Mouse (Mus musculus): ENCODE results near the gene Akt1. TPM values are rescaled to one million over a fixed set of nuclear protein-coding genes. Genes with fewer than 3 reads are reported as not detected.

Akt1 gene
- polyA plus RNA-seq, 1 experiment from 2014 or later: 126 TPM

GRCm38 (mm10) chr12:112621900-112622299, 52.8 kb downstream of the Akt1 start:
- H3K27me3 ChIP-seq (ENCODE audit: control insufficient read depth, insufficient read depth, low read length): peaks cover 19% of the 10 kb centered on the region
- WGBS: 77% methylated on average over 3 of the region's 3 CpGs
- peaks cover 16% of the 10 kb centered on the region for H3K4me1 ChIP-seq (ENCODE audit: control insufficient read depth, insufficient read depth, low read length)
- no peaks in the 10 kb centered on the region for H3K9me3 ChIP-seq (ENCODE audit: control insufficient read depth, low read length)
- ATAC-seq (ENCODE audit: insufficient read depth, low FRiP score, low TSS enrichment) (no peak), DNase-seq (ENCODE audit: low spot score) (no peak)
- no peak overlapping the region for H3K4me3 ChIP-seq (ENCODE audit: low read depth, low read length)
- H3K27ac ChIP-seq (ENCODE audit: low read depth, low read length): no peak overlapping the region
- no peak overlapping the region for H3K4me2 ChIP-seq (ENCODE audit: low read depth)
- H3K36me3 ChIP-seq (ENCODE audit: control insufficient read depth, insufficient read depth, low read length): no peaks in the 10 kb centered on the region
- no peak overlapping the region for H3K9ac ChIP-seq (ENCODE audit: low read length)

GRCm38 (mm10) chr12:112620354-112621061, 54.2 kb downstream of the Akt1 start:
- ATAC-seq (ENCODE audit: insufficient read depth, low FRiP score, low TSS enrichment): no peak
- H3K36me3 ChIP-seq (ENCODE audit: control insufficient read depth, insufficient read depth, low read length): no peaks in the 10 kb centered on the region
- H3K4me1 ChIP-seq (ENCODE audit: control insufficient read depth, insufficient read depth, low read length): peaks cover 16% of the 10 kb centered on the region
- H3K9me3 ChIP-seq (ENCODE audit: control insufficient read depth, low read length): no peaks in the 10 kb centered on the region
- 15% methylated on average over 16 of the region's 16 CpGs for WGBS
- peaks cover 19% of the 10 kb centered on the region for H3K27me3 ChIP-seq (ENCODE audit: control insufficient read depth, insufficient read depth, low read length)
- peak overlapping the region; percentile 95 for H3K4me2 ChIP-seq (ENCODE audit: low read depth)
- DNase-seq (ENCODE audit: low spot score): no peak
- H3K9ac ChIP-seq (ENCODE audit: low read length): peak overlapping the region; percentile 69
- no peak overlapping the region for H3K27ac ChIP-seq (ENCODE audit: low read depth, low read length)
- H3K4me3 ChIP-seq (ENCODE audit: low read depth, low read length): peak overlapping the region; percentile 43

GRCm38 (mm10) chr12:112619686-112620353, 54.9 kb downstream of the Akt1 start, which contains the start of gene Adssl1:
Adssl1 (plus strand) TSS chr12:112620045.
- peaks cover 16% of the 10 kb centered on the region for H3K4me1 ChIP-seq (ENCODE audit: control insufficient read depth, insufficient read depth, low read length)
- H3K27me3 ChIP-seq (ENCODE audit: control insufficient read depth, insufficient read depth, low read length): peaks cover 19% of the 10 kb centered on the region

GRCm38 (mm10) chr12:112618981-112619685, 55.6 kb downstream of the Akt1 start:
- no peak overlapping the region for H3K27ac ChIP-seq (ENCODE audit: low read depth, low read length)
- WGBS: 26% methylated on average over 13 of the region's 13 CpGs

More at GRCm38 (mm10) chr12:112619686-112620353, 54.9 kb downstream of the Akt1 start, which contains the start of gene Adssl1:
- peak within 1 kb of the TSS; percentile 43 for H3K4me3 ChIP-seq (ENCODE audit: low read depth, low read length)
- DNase-seq (ENCODE audit: low spot score) (peak; percentile 73), ATAC-seq (ENCODE audit: insufficient read depth, low FRiP score, low TSS enrichment) (peak; percentile 56)
- H3K9ac ChIP-seq (ENCODE audit: low read length): peak within 1 kb of the TSS; percentile 69
- H3K27ac ChIP-seq (ENCODE audit: low read depth, low read length): no peak within 1 kb of the TSS
- WGBS: under 1% methylated on average over 45 of the region's 56 CpGs
- H3K36me3 ChIP-seq (ENCODE audit: control insufficient read depth, insufficient read depth, low read length): no peaks in the 10 kb centered on the region
- H3K4me2 ChIP-seq (ENCODE audit: low read depth): peak within 1 kb of the TSS; percentile 95
- no peaks in the 10 kb centered on the region for H3K9me3 ChIP-seq (ENCODE audit: control insufficient read depth, low read length)

GRCm38 (mm10) chr12:112617898-112618380, 56.7 kb downstream of the Akt1 start:
- peak; percentile 68 for ATAC-seq (ENCODE audit: insufficient read depth, low FRiP score, low TSS enrichment)
- WGBS: 13% methylated on average over 8 of the region's 8 CpGs
- H3K27me3 ChIP-seq (ENCODE audit: control insufficient read depth, insufficient read depth, low read length): peaks cover 19% of the 10 kb centered on the region

More at GRCm38 (mm10) chr12:112618981-112619685, 55.6 kb downstream of the Akt1 start:
- H3K27me3 ChIP-seq (ENCODE audit: control insufficient read depth, insufficient read depth, low read length): peaks cover 19% of the 10 kb centered on the region
- no peaks in the 10 kb centered on the region for H3K9me3 ChIP-seq (ENCODE audit: control insufficient read depth, low read length)
- H3K4me1 ChIP-seq (ENCODE audit: control insufficient read depth, insufficient read depth, low read length): peaks cover 16% of the 10 kb centered on the region
- ATAC-seq (ENCODE audit: insufficient read depth, low FRiP score, low TSS enrichment) (no peak), DNase-seq (ENCODE audit: low spot score) (no peak)
- H3K9ac ChIP-seq (ENCODE audit: low read length): no peak overlapping the region
- no peaks in the 10 kb centered on the region for H3K36me3 ChIP-seq (ENCODE audit: control insufficient read depth, insufficient read depth, low read length)
- peak overlapping the region; percentile 43; the same call in 1 of the 2 replicates for H3K4me3 ChIP-seq (ENCODE audit: low read depth, low read length)
- peak overlapping the region; percentile 95 for H3K4me2 ChIP-seq (ENCODE audit: low read depth)

GRCm38 (mm10) chr12:112617184-112617583, 57.5 kb downstream of the Akt1 start:
- H3K9me3 ChIP-seq (ENCODE audit: control insufficient read depth, low read length): no peaks in the 10 kb centered on the region
- peaks cover 19% of the 10 kb centered on the region for H3K27me3 ChIP-seq (ENCODE audit: control insufficient read depth, insufficient read depth, low read length)
- no peak overlapping the region for H3K9ac ChIP-seq (ENCODE audit: low read length)
- H3K27ac ChIP-seq (ENCODE audit: low read depth, low read length): no peak overlapping the region
- DNase-seq (ENCODE audit: low spot score): no peak
- no peak overlapping the region for H3K4me3 ChIP-seq (ENCODE audit: low read depth, low read length)
- H3K36me3 ChIP-seq (ENCODE audit: control insufficient read depth, insufficient read depth, low read length): no peaks in the 10 kb centered on the region
- H3K4me2 ChIP-seq (ENCODE audit: low read depth): no peak overlapping the region
- H3K4me1 ChIP-seq (ENCODE audit: control insufficient read depth, insufficient read depth, low read length): peaks cover 16% of the 10 kb centered on the region
- ATAC-seq (ENCODE audit: insufficient read depth, low FRiP score, low TSS enrichment): no peak
- 87% methylated on average over 11 of the region's 11 CpGs for WGBS

More at GRCm38 (mm10) chr12:112617898-112618380, 56.7 kb downstream of the Akt1 start:
- no peak overlapping the region for H3K27ac ChIP-seq (ENCODE audit: low read depth, low read length)
- no peaks in the 10 kb centered on the region for H3K9me3 ChIP-seq (ENCODE audit: control insufficient read depth, low read length)
- H3K9ac ChIP-seq (ENCODE audit: low read length): no peak overlapping the region
- H3K36me3 ChIP-seq (ENCODE audit: control insufficient read depth, insufficient read depth, low read length): no peaks in the 10 kb centered on the region
- no peak overlapping the region for H3K4me3 ChIP-seq (ENCODE audit: low read depth, low read length)
- peaks cover 16% of the 10 kb centered on the region for H3K4me1 ChIP-seq (ENCODE audit: control insufficient read depth, insufficient read depth, low read length)
- DNase-seq (ENCODE audit: low spot score): peak; percentile 82
- H3K4me2 ChIP-seq (ENCODE audit: low read depth): no peak overlapping the region

GRCm38 (mm10) chr12:112616668-112617067, 58.0 kb downstream of the Akt1 start:
- H3K4me2 ChIP-seq (ENCODE audit: low read depth): no peak overlapping the region
- no peak overlapping the region for H3K4me3 ChIP-seq (ENCODE audit: low read depth, low read length)
- H3K27ac ChIP-seq (ENCODE audit: low read depth, low read length): no peak overlapping the region
- WGBS: 50% methylated on average over 9 of the region's 9 CpGs
- DNase-seq (ENCODE audit: low spot score) (no peak), ATAC-seq (ENCODE audit: insufficient read depth, low FRiP score, low TSS enrichment) (no peak)
- H3K27me3 ChIP-seq (ENCODE audit: control insufficient read depth, insufficient read depth, low read length): peaks cover 19% of the 10 kb centered on the region
- no peak overlapping the region for H3K9ac ChIP-seq (ENCODE audit: low read length)
- peaks cover 16% of the 10 kb centered on the region for H3K4me1 ChIP-seq (ENCODE audit: control insufficient read depth, insufficient read depth, low read length)
- no peaks in the 10 kb centered on the region for H3K9me3 ChIP-seq (ENCODE audit: control insufficient read depth, low read length)
- no peaks in the 10 kb centered on the region for H3K36me3 ChIP-seq (ENCODE audit: control insufficient read depth, insufficient read depth, low read length)

GRCm38 (mm10) chr12:112609031-112609430, 65.7 kb downstream of the Akt1 start:
- Histone ChIP-seq H3K36me3 (ENCODE audit: control insufficient read depth, insufficient read depth, low read length) (no peaks in the 10 kb centered on the region; the same call in 1 of the 2 replicates), H3K4me1 (ENCODE audit: control insufficient read depth, insufficient read depth, low read length) (no peaks in the 10 kb centered on the region), H3K27me3 (ENCODE audit: control insufficient read depth, insufficient read depth, low read length) (no peaks in the 10 kb centered on the region), H3K4me2 (ENCODE audit: low read depth) (no peak overlapping the region), H3K9me3 (ENCODE audit: control insufficient read depth, low read length) (no peaks in the 10 kb centered on the region), H3K4me3 (ENCODE audit: low read depth, low read length) (no peak overlapping the region), H3K27ac (ENCODE audit: low read depth, low read length) (no peak overlapping the region), H3K9ac (ENCODE audit: low read length) (no peak overlapping the region; the same call in 1 of the 2 replicates)
- ATAC-seq (ENCODE audit: insufficient read depth, low FRiP score, low TSS enrichment) (no peak), DNase-seq (ENCODE audit: low spot score) (no peak)
- 92% methylated on average over 10 of the region's 10 CpGs for WGBS

Data from neural tube, embryonic 11.5 days (tissue).